Mouse (Mus musculus): ENCODE measurements at regions not wholly inside any gene's neighbourhood (a gene's known extent, or its start where the extent isn't known, plus 50 kb on each side); places are given as distances from the start of the nearest gene placed in this dataset.

DNA sequence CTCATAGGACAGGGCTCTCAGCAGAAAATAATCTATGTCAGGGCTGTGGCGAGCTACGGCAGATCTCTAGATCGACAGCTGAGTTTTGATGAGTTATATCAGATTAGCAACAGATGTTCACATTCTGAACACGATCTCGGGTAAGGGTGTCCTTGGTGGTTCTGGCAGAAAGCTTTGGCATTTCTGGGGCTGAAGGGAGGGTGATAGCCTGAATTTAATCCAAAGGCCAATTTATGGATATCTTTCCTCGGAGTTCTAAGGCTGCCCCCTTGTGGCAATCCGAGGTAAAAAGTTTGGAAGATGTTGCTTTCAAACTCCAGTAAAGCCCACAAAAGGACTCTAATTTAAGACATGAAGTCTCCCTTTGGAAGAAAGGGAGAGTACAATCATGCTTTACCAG lies 101.3 kb upstream of the Luzp2 start:
- peak; percentile 49 for DNase-seq

DNA sequence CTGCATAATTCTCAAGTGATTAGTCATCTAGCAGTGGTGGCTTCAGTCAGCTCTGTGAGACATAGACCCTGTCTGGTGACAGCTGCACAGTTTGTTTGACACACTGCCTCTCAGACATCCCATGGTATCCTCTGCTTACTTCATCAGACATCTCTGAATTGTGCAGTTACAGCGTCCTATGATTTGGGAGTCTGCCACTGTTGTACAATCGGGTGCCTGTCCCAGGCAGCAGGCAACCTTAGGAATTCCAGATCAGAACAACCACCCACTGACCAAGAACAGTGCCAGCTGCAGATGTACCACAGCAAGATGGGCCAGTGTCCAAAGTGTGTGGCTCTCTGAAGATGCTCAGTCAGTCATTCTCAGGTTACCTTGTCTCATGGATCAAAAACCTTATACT lies 100.4 kb upstream of the Luzp2 start:
- DNase-seq = no peak

DNA sequence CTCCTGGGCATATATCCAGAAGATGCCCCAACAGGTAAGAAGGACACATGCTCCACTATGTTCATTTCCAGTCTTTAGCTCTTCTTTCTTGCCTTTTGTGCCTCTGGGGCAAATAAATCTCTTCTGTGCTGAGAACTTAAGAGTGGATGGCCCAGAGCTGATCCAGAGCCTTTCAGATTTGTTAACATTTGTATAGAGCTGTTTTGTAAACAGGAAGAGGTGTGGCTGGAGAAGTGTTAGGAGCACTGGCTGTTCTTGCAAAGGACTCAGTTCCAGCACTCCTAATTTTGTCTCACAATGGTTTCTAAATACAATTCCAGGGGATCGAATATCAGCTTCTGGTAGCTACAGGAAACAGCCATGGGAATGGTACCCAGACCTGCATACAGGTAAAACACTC lies 68.0 kb upstream of the Luzp2 start:
- no peak for DNase-seq

DNA sequence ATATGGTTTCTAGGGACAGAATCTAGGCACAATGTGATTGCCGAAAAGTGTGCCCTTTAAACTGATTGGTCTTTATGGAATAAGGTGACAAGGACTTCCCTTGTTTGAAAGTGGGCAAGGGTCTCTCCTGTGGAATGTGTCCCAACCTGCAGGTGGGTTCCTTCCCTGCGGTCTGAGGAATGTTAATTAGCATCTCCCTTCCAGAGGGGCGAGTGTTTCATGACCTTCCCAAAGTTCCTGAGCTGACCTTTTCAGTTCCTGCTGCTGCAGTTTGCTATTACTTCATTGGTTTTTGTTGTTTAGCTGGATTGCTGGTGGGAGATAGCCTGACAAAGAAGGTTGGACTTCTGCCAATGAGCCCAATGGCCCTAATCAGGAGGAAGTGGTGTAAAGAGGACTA lies 66.6 kb upstream of the Luzp2 start:
- no peak for DNase-seq

DNA sequence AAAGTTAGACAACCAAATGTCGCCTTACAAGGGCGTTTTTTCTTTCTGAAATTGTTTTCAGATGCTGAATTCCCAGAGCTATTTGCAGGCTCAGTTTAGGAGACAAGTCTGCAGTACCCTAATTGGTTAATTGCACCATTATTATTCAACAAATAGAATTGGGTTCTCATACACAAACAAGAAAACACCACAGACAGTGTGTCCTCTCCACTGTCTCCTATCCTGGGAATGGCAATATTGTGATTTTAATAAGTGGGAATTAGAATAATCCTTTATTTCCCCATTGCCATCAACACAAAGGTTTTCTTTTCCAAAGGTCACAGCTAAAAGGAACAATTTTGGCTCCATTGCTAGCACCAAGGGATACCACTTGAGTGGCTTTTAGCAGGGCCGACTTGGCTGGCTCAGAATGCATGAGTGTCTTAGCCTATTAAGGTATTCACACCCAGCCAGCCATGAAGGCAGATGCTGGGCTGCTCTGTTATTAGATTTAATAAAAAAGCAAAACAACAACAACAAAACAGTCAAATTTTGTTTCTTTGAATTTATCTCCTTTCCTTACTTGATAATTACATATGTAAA lies 53.3 kb upstream of the Luzp2 start:
- no peak for DNase-seq

DNA sequence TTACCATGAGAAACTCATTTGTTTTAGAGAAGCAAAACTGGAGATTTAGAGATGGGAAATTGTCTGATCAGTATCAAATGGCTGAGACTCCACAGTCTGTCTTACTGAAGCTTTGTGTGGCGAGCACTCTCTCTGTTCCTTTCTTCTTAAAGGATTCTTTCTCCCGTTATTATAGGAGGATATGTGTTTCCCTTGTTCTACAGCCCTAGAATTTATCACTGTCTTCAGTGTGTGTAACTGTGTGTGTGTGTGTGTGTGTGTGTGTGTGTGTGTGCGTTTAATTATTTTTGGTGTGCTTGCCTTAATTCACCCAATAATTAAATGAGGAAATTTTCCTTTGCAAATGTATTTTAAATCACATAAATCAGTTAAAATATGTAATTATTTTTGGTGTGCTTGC lies 52.7 kb upstream of the Luzp2 start:
- no peak for DNase-seq

DNA sequence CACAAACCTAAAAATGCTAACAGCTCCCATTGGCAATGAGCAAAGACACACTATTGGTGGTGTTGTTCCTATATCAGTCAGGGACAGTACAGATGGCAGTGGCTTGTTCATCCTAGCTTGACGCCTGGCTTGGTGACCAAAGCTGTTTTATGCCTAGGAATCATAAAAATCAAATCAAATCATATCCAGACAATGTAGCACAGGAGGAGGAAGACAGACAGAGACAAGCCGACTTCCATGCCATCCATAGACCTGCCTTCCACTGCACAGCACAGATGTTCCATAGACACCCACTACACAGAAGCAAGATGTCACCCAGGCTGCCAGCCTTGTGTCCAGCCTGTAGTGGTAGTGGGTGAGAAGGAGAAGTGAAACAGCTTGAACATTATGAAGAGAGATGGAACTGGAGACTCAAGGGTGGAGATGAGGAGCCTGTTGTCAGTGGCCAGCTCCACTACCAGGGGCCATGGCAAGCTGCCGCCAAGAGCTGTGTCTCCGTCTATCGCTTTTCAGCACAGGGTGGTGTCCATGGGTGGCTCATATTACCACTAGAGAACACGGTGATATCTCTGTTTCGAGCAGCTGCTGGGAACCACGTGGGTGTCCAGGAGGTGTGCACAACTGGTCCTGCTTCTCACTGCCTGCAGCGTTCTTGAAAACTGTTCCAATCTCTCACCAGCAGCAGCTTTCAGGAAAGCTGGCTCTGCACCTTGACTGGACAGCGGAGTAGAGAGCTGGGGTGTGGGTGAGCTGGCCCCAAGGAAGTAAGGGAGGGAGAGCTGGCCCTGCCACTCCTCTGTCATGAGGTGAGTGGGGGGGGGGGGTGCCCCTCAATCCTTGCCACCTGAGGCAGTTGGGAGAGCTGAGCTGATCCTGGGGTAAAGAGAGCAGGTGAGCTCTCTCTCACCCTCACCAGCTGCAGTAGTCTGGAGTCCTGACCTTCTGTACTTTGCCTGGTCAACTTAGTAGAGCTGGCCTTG lies 51.5 kb upstream of the Luzp2 start:
- DNase-seq = no peak
